In the genomic region with DNA sequence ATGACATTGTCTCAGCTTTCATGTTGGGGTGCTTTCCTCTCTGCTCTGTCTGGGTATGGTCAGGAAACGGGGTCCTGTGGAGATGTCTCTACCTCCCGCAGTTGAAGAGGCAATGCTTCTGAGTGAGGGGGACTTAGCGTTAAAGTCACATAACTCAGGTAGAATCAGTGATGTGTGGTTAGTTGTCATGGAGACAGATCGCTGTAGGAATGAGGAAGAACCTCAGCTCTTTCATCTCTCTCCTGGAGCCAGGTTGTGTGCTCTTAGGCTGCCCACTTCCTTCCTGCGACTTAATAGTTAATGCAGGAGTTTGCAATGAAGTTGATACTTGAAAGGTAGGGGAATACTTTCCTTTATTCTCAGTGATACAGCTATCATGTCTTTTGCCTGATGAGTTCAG, we compare ENCODE assay signal across 22 mouse cellular contexts.
DNase-seq lines count a peak whose midpoint lies in the region; ATAC-seq lines count a peak whose summit lies in the region.
"Had no signal": no experiment of that assay in that cellular context is flagged by ENCODE, and none has a peak within 500 bp of the region (broad histone marks: within the 10 kb centered on the region; RNA-seq: fewer than 3 reads in every experiment).

No protein-coding gene starts in this region.

- ATAC-seq in heart, embryonic 16.5 days (replicated peaks; ENCODE audit: extremely low read depth, insufficient read depth, low FRiP score): peak; percentile 45; the same call in 1 of the 2 replicates
- ATAC-seq in limb, embryonic 13.5 days (ENCODE audit: low FRiP score, low read depth): 0 out of 2 replicates have a peak, but pooled peaks have one; percentile 22
- ATAC-seq: hindbrain, postnatal 0 days; liver, postnatal 0 days had no signal

- 63% methylated on average over 5 of the region's 5 CpGs for WGBS in heart, embryonic 16.5 days
- 55% methylated on average over 5 of the region's 5 CpGs for WGBS in limb, embryonic 13.5 days
- WGBS in limb, embryonic 10.5 days: 51% methylated on average over 5 of the region's 5 CpGs

- H3K9ac ChIP-seq in heart, embryonic 16.5 days (ENCODE audit: low read length): no peak overlapping the region
- no peak overlapping the region for H3K9ac ChIP-seq in limb, embryonic 13.5 days
- H3K9ac ChIP-seq: liver, postnatal 0 days had no signal

- H3K4me2 ChIP-seq in heart, embryonic 16.5 days (ENCODE audit: low read depth, low read length): no peak overlapping the region
- no peak overlapping the region for H3K4me2 ChIP-seq in limb, embryonic 13.5 days (replicated peaks)
- H3K4me2 ChIP-seq: liver, embryonic 11.5 days had no signal

- no peaks in the 10 kb centered on the region for H3K9me3 ChIP-seq in heart, embryonic 16.5 days (replicated peaks; ENCODE audit: control insufficient read depth, low read length)
- H3K9me3 ChIP-seq in limb, embryonic 13.5 days: no peaks in the 10 kb centered on the region
- H3K9me3 ChIP-seq in limb, embryonic 10.5 days (replicated peaks): no peaks in the 10 kb centered on the region
- H3K9me3 ChIP-seq: forebrain, embryonic 10.5 days had no signal

- H3K27ac ChIP-seq in heart, embryonic 16.5 days (ENCODE audit: low read length): no peak overlapping the region
- no peak overlapping the region for H3K27ac ChIP-seq in limb, embryonic 13.5 days
- H3K27ac ChIP-seq in limb, embryonic 10.5 days: no peak overlapping the region
- H3K27ac ChIP-seq: forebrain, embryonic 10.5 days; gastrocnemius, adult 2 months; hindbrain, postnatal 0 days; left cerebral cortex, adult 2 months; macrophage; stomach, postnatal 0 days had no signal

- intact Hi-C loops in heart, postnatal 36 days (cut with DNase I): no loop called here

- no peak for DNase-seq in heart, postnatal 36 days
- no peak for DNase-seq in limb, embryonic 10.5 days (ENCODE audit: low spot score)
- peak; percentile 42 for DNase-seq in thymus, postnatal 0 days (ENCODE audit: low spot score)
- no peak for DNase-seq in thymus, postnatal 4 days
- DNase-seq in layer of hippocampus, postnatal 10 days (ENCODE audit: low spot score in 2 of 2): no peak
- DNase-seq: adrenal gland, postnatal 25 days; cerebellum, adult 8-10 months; cerebellum, postnatal 36 days; gastrocnemius, adult 2 months; kidney, adult 2 months; layer of hippocampus, adult 9-11 months; left cerebral cortex, postnatal 4 days; liver, postnatal 0 days; thymus, adult 2 months had no signal

- H3K27me3 ChIP-seq in heart, embryonic 16.5 days (ENCODE audit: control insufficient read depth, insufficient read depth, low read length): no peaks in the 10 kb centered on the region
- no peaks in the 10 kb centered on the region for H3K27me3 ChIP-seq in limb, embryonic 13.5 days
- no peaks in the 10 kb centered on the region for H3K27me3 ChIP-seq in limb, embryonic 10.5 days (ENCODE audit: low read depth, poor library complexity, severe bottlenecking)

- peaks cover 15% of the 10 kb centered on the region for H3K4me1 ChIP-seq in heart, embryonic 16.5 days (ENCODE audit: control insufficient read depth, insufficient read depth, low read length)
- peaks cover 30% of the 10 kb centered on the region for H3K4me1 ChIP-seq in limb, embryonic 13.5 days
- peaks cover 12% of the 10 kb centered on the region; the same call in 1 of the 2 replicates for H3K4me1 ChIP-seq in limb, embryonic 10.5 days

- H3K4me3 ChIP-seq in heart, embryonic 16.5 days (ENCODE audit: low read length): no peak overlapping the region
- no peak overlapping the region for H3K4me3 ChIP-seq in limb, embryonic 13.5 days
- H3K4me3 ChIP-seq in limb, embryonic 10.5 days: no peak overlapping the region
- H3K4me3 ChIP-seq: forebrain, embryonic 10.5 days; gastrocnemius, adult 2 months; left cerebral cortex, adult 2 months had no signal

- H3K36me3 ChIP-seq in heart, embryonic 16.5 days (ENCODE audit: control insufficient read depth, insufficient read depth): peaks cover 3% of the 10 kb centered on the region; the same call in 1 of the 2 replicates
- H3K36me3 ChIP-seq in limb, embryonic 13.5 days: peaks cover 42% of the 10 kb centered on the region
- H3K36me3 ChIP-seq in limb, embryonic 10.5 days: peaks cover 40% of the 10 kb centered on the region
